Mouse (Mus musculus) hindbrain, embryonic 12.5 days (tissue): Measurements from ENCODE around the gene Disp1. TPM values are rescaled to one million over a fixed set of nuclear protein-coding genes. Genes with fewer than 3 reads are reported as not detected.

Experiments used
- ATAC-seq: fragments of 200-750 bp; cut with Nextera tagmentation; 2 replicates; pipeline ENCODE4 v1.8.0; 2017; ENCODE audit warnings: moderate TSS enrichment; ENCODE audit not compliant: low FRiP score
- H3K27ac ChIP-seq: fragments of 300-500 bp; sonication (generic); 2 replicates; pipeline ENCODE4 v1.5.1; 2016; ENCODE audit warnings: mild to moderate bottlenecking
- H3K27me3 ChIP-seq: fragments of 300-500 bp; sonication (generic); 2 replicates; pipeline ENCODE4 v1.6.1; 2016; ENCODE audit warnings: mild to moderate bottlenecking
- H3K36me3 ChIP-seq: fragments of 300-500 bp; sonication (generic); 2 replicates; pipeline ENCODE4 v1.6.1; 2016; ENCODE audit warnings: mild to moderate bottlenecking
- H3K4me1 ChIP-seq: fragments of 300-500 bp; sonication (generic); 2 replicates; pipeline ENCODE4 v1.6.1; 2016
- H3K4me2 ChIP-seq: fragments of 300-500 bp; sonication (generic); replicated peaks from 2 replicates; pipeline ENCODE4 v1.6.1; 2016; ENCODE audit warnings: mild to moderate bottlenecking
- H3K4me3 ChIP-seq: fragments of 300-500 bp; sonication (generic); 2 replicates; pipeline ENCODE4 v1.5.1; 2016; ENCODE audit warnings: mild to moderate bottlenecking
- H3K9ac ChIP-seq: fragments of 300-500 bp; sonication (generic); 2 replicates; pipeline ENCODE4 v1.6.1; 2016; ENCODE audit warnings: mild to moderate bottlenecking, moderate library complexity
- H3K9me3 ChIP-seq: fragments of 300-500 bp; sonication (generic); replicated peaks from 2 replicates; pipeline ENCODE4 v1.6.1; 2016; ENCODE audit warnings: mild to moderate bottlenecking
- WGBS: fragments of 180-500 bp; shearing (Covaris S2); methylation state at CpG from one replicate; pipeline ENCODE4 v1.1.7; 2016; 5-methylcytosine and 5-hydroxymethylcytosine counted together
- polyA plus RNA-seq: library from polyadenylated mRNA; unstranded; fragments of >200 nt; fragmentation: Nextera tagmentation; extraction: Ambion mirVana; gene quantifications from 2 replicates; pipeline ENCODE4 v1.2.1, GENCODE M21; 2016

Disp1 gene
- polyA plus RNA-seq, 1 experiment from 2014 or later, result 15.8 TPM

DNA sequence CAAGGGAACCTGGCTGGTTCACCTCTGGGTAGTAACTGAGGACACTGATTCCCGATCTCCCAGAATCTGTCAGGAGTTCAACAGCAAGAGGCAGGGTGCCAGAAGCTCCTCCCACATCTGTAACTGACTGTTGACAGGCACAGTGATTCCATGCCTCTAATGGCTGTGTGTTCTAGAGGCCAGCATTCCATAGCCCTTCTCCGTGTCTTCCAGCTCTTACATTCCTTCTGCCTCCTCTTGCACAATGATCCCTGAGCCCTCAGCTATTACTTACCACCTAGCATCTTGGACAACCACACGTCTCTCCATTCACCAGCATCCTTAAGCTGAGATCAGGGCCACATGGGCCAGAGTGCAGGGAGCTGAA lies 165.1 kb downstream of the Disp1 start:
- Histone ChIP-seq H3K9me3 (no peaks in the 10 kb centered on the region), H3K4me3 (no peak overlapping the region), H3K4me1 (peaks cover 6% of the 10 kb centered on the region; the same call in 1 of the 2 replicates), H3K36me3 (no peaks in the 10 kb centered on the region), H3K27me3 (0 out of 2 replicates have a peak, but pooled peaks cover 3% of the 10 kb centered on the region), H3K27ac (no peak overlapping the region), H3K9ac (no peak overlapping the region), H3K4me2 (no peak overlapping the region)
- ATAC-seq, result no peak
- 39% methylated on average over 3 of the region's 3 CpGs for WGBS

GRCm38 (mm10) chr1:183055608-183056288 lies 165.6 kb downstream of the Disp1 start:
- Histone ChIP-seq H3K4me3 (no peak overlapping the region), H3K27ac (no peak overlapping the region), H3K9me3 (no peaks in the 10 kb centered on the region), H3K9ac (no peak overlapping the region), H3K36me3 (no peaks in the 10 kb centered on the region), H3K27me3 (0 out of 2 replicates have a peak, but pooled peaks cover 3% of the 10 kb centered on the region), H3K4me2 (no peak overlapping the region), H3K4me1 (peaks cover 6% of the 10 kb centered on the region; the same call in 1 of the 2 replicates)
- 72% methylated on average over 2 of the region's 2 CpGs for WGBS
- no peak for ATAC-seq

DNA sequence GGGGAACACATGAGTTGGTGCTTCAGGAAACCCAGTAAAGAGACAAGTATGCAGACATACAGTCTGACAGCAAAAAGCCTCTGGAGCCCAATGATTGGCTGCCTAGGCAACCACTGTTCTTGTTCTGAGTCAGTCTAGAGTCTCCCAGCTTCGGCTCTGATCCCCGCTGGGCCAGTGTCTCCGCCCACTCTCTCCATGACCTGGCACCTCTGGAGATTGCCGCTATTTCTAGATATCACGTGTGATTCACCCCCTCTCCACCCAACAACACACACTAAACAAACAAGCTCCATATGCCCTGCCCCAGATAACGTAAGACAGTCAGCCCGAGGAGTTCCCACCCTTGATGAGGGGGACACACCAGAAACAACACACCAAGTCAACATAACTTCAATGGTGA lies 168.7 kb downstream of the Disp1 start:
- WGBS, result 84% methylated on average over 7 of the region's 7 CpGs
- no peaks in the 10 kb centered on the region for H3K9me3 ChIP-seq

DNA sequence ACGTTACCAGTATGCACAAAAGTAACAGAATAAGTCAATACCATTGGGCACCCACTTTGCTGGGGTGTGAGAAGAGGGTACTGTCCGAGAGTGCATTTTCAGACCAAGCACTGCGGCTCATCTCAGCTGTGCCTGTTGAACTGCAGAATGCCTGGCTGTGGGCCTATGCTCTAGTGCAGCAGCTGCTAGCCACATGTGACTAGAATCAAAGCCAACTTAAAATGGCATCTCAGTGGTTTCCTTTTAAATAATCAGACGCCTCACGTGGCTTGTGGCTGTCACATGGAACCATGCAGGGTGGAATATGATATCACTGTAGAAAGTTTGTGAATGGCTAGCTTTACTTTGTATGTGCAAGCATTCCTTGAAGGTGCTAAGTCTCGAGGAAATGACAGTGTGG lies 172.0 kb downstream of the Disp1 start:
- H3K9ac ChIP-seq, result no peak overlapping the region
- no peaks in the 10 kb centered on the region for H3K9me3 ChIP-seq
- peaks cover 2% of the 10 kb centered on the region; the same call in 1 of the 2 replicates for H3K27me3 ChIP-seq
- H3K4me1 ChIP-seq, result peaks cover 28% of the 10 kb centered on the region
- no peak overlapping the region for H3K27ac ChIP-seq
- H3K36me3 ChIP-seq, result no peaks in the 10 kb centered on the region
- ATAC-seq, result no peak
- H3K4me3 ChIP-seq, result no peak overlapping the region
- H3K4me2 ChIP-seq, result no peak overlapping the region
- WGBS, result 67% methylated on average over 6 of the region's 6 CpGs

More for the DNA sequence above, 168.7 kb downstream of the Disp1 start:
- H3K4me2 ChIP-seq, result no peak overlapping the region
- H3K4me1 ChIP-seq, result peaks cover 17% of the 10 kb centered on the region
- no peak overlapping the region for H3K9ac ChIP-seq
- H3K27me3 ChIP-seq, result no peaks in the 10 kb centered on the region; the same call in 1 of the 2 replicates
- no peak overlapping the region for H3K4me3 ChIP-seq
- no peak overlapping the region for H3K27ac ChIP-seq
- ATAC-seq, result no peak
- no peaks in the 10 kb centered on the region for H3K36me3 ChIP-seq

GRCm38 (mm10) chr1:183047913-183048523 lies 173.3 kb downstream of the Disp1 start:
- Histone ChIP-seq H3K4me3 (no peak overlapping the region), H3K27ac (peak overlapping the region; percentile 37; the same call in 1 of the 2 replicates), H3K4me1 (peaks cover 28% of the 10 kb centered on the region), H3K9ac (no peak overlapping the region), H3K36me3 (no peaks in the 10 kb centered on the region), H3K27me3 (peaks cover 2% of the 10 kb centered on the region; the same call in 1 of the 2 replicates), H3K9me3 (no peaks in the 10 kb centered on the region), H3K4me2 (no peak overlapping the region)
- no peak; the same call in 1 of the 2 replicates for ATAC-seq
- WGBS, result 52% methylated on average over 5 of the region's 5 CpGs

DNA sequence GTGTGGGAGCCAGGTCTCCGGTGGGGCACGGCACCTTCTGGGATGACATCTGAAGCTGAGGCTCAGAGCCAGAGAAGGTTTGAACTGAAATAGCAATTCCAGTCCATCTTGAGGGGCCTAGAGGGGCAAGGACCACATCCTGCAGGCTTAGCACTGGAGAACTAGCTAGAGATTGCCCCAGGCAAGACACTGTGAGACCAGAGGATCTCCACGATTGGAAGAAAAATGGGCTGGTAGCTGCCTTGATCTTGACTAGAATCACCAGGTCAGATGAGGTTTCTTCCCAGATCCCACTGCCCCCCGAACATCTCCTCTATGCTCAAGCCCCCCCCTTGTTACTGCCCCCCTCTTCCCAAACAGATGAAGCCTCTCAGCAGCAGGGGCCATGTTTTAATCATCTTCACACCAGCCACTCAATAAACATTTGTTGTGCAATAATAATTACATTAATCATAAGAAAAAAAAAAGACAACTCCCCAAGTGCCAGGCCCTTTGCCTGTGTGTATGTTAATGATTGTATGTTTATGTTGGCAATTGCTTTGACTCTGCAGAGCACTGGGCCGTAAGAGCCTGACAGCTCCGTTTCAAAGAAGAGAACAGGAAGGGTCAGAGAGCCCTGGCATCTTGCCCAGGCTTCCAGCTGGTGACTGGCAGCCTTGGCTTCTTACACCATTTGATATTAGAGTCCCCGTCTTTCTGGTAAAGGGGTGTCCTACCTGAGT lies 174.0 kb downstream of the Disp1 start:
- Histone ChIP-seq H3K9me3 (no peaks in the 10 kb centered on the region; the same call in 1 of the 2 replicates), H3K4me2 (no peak overlapping the region), H3K27me3 (peaks cover 2% of the 10 kb centered on the region; the same call in 1 of the 2 replicates), H3K36me3 (no peaks in the 10 kb centered on the region), H3K4me1 (peaks cover 28% of the 10 kb centered on the region), H3K27ac (0 out of 2 replicates have a peak overlapping the region, but pooled peaks have one; percentile 37), H3K9ac (no peak overlapping the region), H3K4me3 (no peak overlapping the region)
- WGBS, result 53% methylated on average over 7 of the region's 7 CpGs
- 0 out of 2 replicates have a peak, but pooled peaks have one; percentile 62 for ATAC-seq

- peaks cover 2% of the 10 kb centered on the region; the same call in 1 of the 2 replicates for H3K27me3 ChIP-seq
- 49% methylated on average over 12 of the region's 12 CpGs for WGBS
Observed at GRCm38 (mm10) chr1:183046081-183046480, 175.2 kb downstream of the Disp1 start.

GRCm38 (mm10) chr1:183043161-183043812 lies 178.0 kb downstream of the Disp1 start:
- H3K27ac ChIP-seq, result no peak overlapping the region
- no peaks in the 10 kb centered on the region; the same call in 1 of the 2 replicates for H3K9me3 ChIP-seq
- no peak for ATAC-seq
- 75% methylated on average over 13 of the region's 13 CpGs for WGBS
- H3K9ac ChIP-seq, result no peak overlapping the region
- no peaks in the 10 kb centered on the region for H3K36me3 ChIP-seq
- peaks cover 14% of the 10 kb centered on the region; the same call in 1 of the 2 replicates for H3K27me3 ChIP-seq
- peaks cover 23% of the 10 kb centered on the region for H3K4me1 ChIP-seq
- H3K4me2 ChIP-seq, result no peak overlapping the region
- H3K4me3 ChIP-seq, result no peak overlapping the region

More at GRCm38 (mm10) chr1:183046081-183046480, 175.2 kb downstream of the Disp1 start:
- Histone ChIP-seq H3K4me1 (peaks cover 28% of the 10 kb centered on the region), H3K9me3 (no peaks in the 10 kb centered on the region; the same call in 1 of the 2 replicates), H3K4me2 (no peak overlapping the region), H3K4me3 (no peak overlapping the region), H3K27ac (no peak overlapping the region), H3K9ac (no peak overlapping the region), H3K36me3 (no peaks in the 10 kb centered on the region)
- ATAC-seq, result no peak

- no peak overlapping the region for H3K27ac ChIP-seq
- no peak for ATAC-seq
- no peaks in the 10 kb centered on the region for H3K36me3 ChIP-seq
- no peak overlapping the region for H3K4me2 ChIP-seq
- 91% methylated on average over 6 of the region's 7 CpGs for WGBS
- no peak overlapping the region for H3K4me3 ChIP-seq
- no peak overlapping the region for H3K9ac ChIP-seq
- peaks cover 7% of the 10 kb centered on the region for H3K4me1 ChIP-seq
- H3K27me3 ChIP-seq, result peaks cover 14% of the 10 kb centered on the region; the same call in 1 of the 2 replicates
- H3K9me3 ChIP-seq, result no peaks in the 10 kb centered on the region; the same call in 1 of the 2 replicates
Observed at GRCm38 (mm10) chr1:183041703-183042102, 179.6 kb downstream of the Disp1 start.

GRCm38 (mm10) chr1:183040847-183041382 lies 180.4 kb downstream of the Disp1 start:
- Histone ChIP-seq H3K36me3 (no peaks in the 10 kb centered on the region), H3K9ac (no peak overlapping the region), H3K4me2 (no peak overlapping the region), H3K27me3 (peaks cover 14% of the 10 kb centered on the region; the same call in 1 of the 2 replicates), H3K27ac (no peak overlapping the region), H3K4me3 (no peak overlapping the region), H3K9me3 (no peaks in the 10 kb centered on the region; the same call in 1 of the 2 replicates), H3K4me1 (0 out of 2 replicates have a peak, but pooled peaks cover under 1% of the 10 kb centered on the region)
- no peak for ATAC-seq
- 78% methylated on average over 11 of the region's 11 CpGs for WGBS

DNA sequence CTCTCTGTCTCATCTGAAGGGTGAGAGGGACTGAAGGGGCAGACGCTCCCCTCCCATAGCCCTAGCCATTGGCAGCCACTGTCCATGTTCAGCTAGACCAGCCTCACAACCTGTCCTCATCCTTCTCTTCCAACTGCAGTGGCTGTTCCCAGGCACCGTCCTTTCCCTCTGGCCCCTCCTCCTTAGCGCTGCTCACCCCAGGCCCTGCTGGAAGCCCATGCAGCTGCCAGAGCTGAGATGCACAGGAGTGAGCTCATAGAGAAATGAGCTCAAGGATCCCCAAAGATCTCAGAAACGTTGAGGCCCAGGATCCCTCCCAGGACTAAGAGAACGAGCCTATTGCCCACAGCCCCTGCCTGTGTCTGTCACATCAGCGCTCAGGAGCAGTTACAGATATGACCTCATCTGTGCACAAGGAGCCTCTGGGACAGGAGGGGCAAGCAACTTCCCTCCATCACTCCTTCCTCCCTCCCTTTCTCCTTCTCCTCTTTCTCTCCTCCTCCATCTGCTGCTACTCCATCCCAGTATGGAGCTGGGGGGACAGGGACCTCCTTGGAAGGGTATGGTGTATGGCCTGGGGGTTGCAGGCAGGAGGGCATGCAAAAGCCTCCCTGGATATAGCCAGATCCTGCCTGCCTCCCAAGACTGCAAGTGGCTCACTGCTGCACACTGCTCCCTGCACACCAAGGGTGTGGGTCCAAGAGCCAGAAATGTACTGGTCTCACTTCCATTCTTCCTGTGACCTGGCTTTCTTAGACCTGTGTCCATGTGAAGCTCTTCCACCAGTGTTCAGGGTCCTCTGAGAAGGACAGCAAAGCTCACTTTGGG lies 181.2 kb downstream of the Disp1 start:
- 53% methylated on average over 6 of the region's 6 CpGs for WGBS

More for the DNA sequence above, 181.2 kb downstream of the Disp1 start:
- H3K27me3 ChIP-seq, result peaks cover 14% of the 10 kb centered on the region; the same call in 1 of the 2 replicates
- no peaks in the 10 kb centered on the region for H3K36me3 ChIP-seq
- no peaks in the 10 kb centered on the region for H3K4me1 ChIP-seq
- no peak overlapping the region for H3K4me3 ChIP-seq
- H3K4me2 ChIP-seq, result no peak overlapping the region
- no peak overlapping the region for H3K9ac ChIP-seq
- no peaks in the 10 kb centered on the region; the same call in 1 of the 2 replicates for H3K9me3 ChIP-seq
- no peak overlapping the region for H3K27ac ChIP-seq
- no peak; the same call in 1 of the 2 replicates for ATAC-seq
